Mouse (Mus musculus) spleen, adult 12 weeks (tissue): ENCODE measurements at regions not wholly inside any gene's neighbourhood (a gene's known extent, or its start where the extent isn't known, plus 50 kb on each side); places are given as distances from the start of the nearest gene placed in this dataset.

ENCODE experiments used
- DNase-seq: peaks from one replicate; pipeline ENCODE4 v3.0.0; 2022; ENCODE audit warnings: low spot score

- no peak for DNase-seq
Measured at GRCm38 (mm10) chr1:35834180-35834579, 234.0 kb upstream of the Hs6st1 start.

GRCm38 (mm10) chr1:35836552-35836951, 231.6 kb upstream of the Hs6st1 start:
- DNase-seq = no peak

- DNase-seq = no peak
Measured at GRCm38 (mm10) chr1:35838625-35839024, 229.6 kb upstream of the Hs6st1 start.

GRCm38 (mm10) chr1:35839446-35839845, 228.8 kb upstream of the Hs6st1 start:
- peak; percentile 25 for DNase-seq

GRCm38 (mm10) chr1:35841626-35842025, 226.6 kb upstream of the Hs6st1 start:
- DNase-seq = no peak

GRCm38 (mm10) chr1:35842707-35843106, 225.5 kb upstream of the Hs6st1 start:
- no peak for DNase-seq

GRCm38 (mm10) chr1:35843566-35843965, 224.6 kb upstream of the Hs6st1 start:
- no peak for DNase-seq

- DNase-seq = no peak
Measured at GRCm38 (mm10) chr1:35846224-35846936, 221.8 kb upstream of the Hs6st1 start.

GRCm38 (mm10) chr1:35848160-35848954, 219.8 kb upstream of the Hs6st1 start:
- no peak for DNase-seq

- no peak for DNase-seq
Measured at GRCm38 (mm10) chr1:35849406-35850190, 218.6 kb upstream of the Hs6st1 start.

- no peak for DNase-seq
Measured at GRCm38 (mm10) chr1:35850191-35850545, 218.0 kb upstream of the Hs6st1 start.

- no peak for DNase-seq
Measured at GRCm38 (mm10) chr1:35850566-35851085, 217.6 kb upstream of the Hs6st1 start.

- DNase-seq = no peak
Measured at GRCm38 (mm10) chr1:35851681-35852409, 216.4 kb upstream of the Hs6st1 start.

- no peak for DNase-seq
Measured at GRCm38 (mm10) chr1:35853018-35853417, 215.2 kb upstream of the Hs6st1 start.

GRCm38 (mm10) chr1:35855650-35856049, 212.6 kb upstream of the Hs6st1 start:
- no peak for DNase-seq

GRCm38 (mm10) chr1:35858342-35858741, 209.9 kb upstream of the Hs6st1 start:
- DNase-seq = no peak

- no peak for DNase-seq
Measured at GRCm38 (mm10) chr1:35860779-35861178, 207.4 kb upstream of the Hs6st1 start.

- no peak for DNase-seq
Measured at GRCm38 (mm10) chr1:35862196-35862595, 206.0 kb upstream of the Hs6st1 start.

- DNase-seq = no peak
Measured at GRCm38 (mm10) chr1:35862661-35863060, 205.5 kb upstream of the Hs6st1 start.

GRCm38 (mm10) chr1:35864246-35864645, 204.0 kb upstream of the Hs6st1 start:
- no peak for DNase-seq

GRCm38 (mm10) chr1:35865263-35865662, 202.9 kb upstream of the Hs6st1 start:
- no peak for DNase-seq

- no peak for DNase-seq
Measured at GRCm38 (mm10) chr1:35866643-35867042, 201.6 kb upstream of the Hs6st1 start.
